Mouse (Mus musculus): ENCODE data around the gene Klf13.

Gene Klf13

GRCm38 (mm10) chr7:63887034-63887551 lies 51.6 kb downstream of the Klf13 start:
- peak; percentile 62 to 74 for DNase-seq

GRCm38 (mm10) chr7:63885025-63885424 lies 53.7 kb downstream of the Klf13 start:
- DNase-seq, result no peak

- no peak for DNase-seq
Measured at GRCm38 (mm10) chr7:63882739-63883138, 56.0 kb downstream of the Klf13 start.

- DNase-seq, result no peak
Measured at GRCm38 (mm10) chr7:63879583-63879982, 59.1 kb downstream of the Klf13 start.

- peak in 1 of 2 experiments; percentile 43 for DNase-seq
Measured at GRCm38 (mm10) chr7:63877610-63878009, 61.1 kb downstream of the Klf13 start.

- no peak for DNase-seq
Measured at GRCm38 (mm10) chr7:63876640-63877039, 62.1 kb downstream of the Klf13 start.

- no peak for DNase-seq
Measured at GRCm38 (mm10) chr7:63875686-63876085, 63.0 kb downstream of the Klf13 start.

- no peak for DNase-seq
Measured at GRCm38 (mm10) chr7:63873880-63874279, 64.8 kb downstream of the Klf13 start.

GRCm38 (mm10) chr7:63871698-63872097 lies 67.0 kb downstream of the Klf13 start:
- DNase-seq, result no peak

GRCm38 (mm10) chr7:63868356-63868918 lies 70.3 kb downstream of the Klf13 start:
- no peak for DNase-seq

- DNase-seq, result no peak
Measured at GRCm38 (mm10) chr7:63865911-63866310, 72.8 kb downstream of the Klf13 start.

- DNase-seq, result no peak
Measured at GRCm38 (mm10) chr7:63863046-63863445, 75.7 kb downstream of the Klf13 start.

- peak; percentile 32 to 47 for DNase-seq
Measured at GRCm38 (mm10) chr7:63861123-63861522, 77.6 kb downstream of the Klf13 start.

GRCm38 (mm10) chr7:63858571-63859152 lies 80.1 kb downstream of the Klf13 start:
- DNase-seq, result peak; percentile 96 to 97

- no peak for DNase-seq
Measured at GRCm38 (mm10) chr7:63857771-63858417, 80.8 kb downstream of the Klf13 start.

GRCm38 (mm10) chr7:63855283-63855682 lies 83.4 kb downstream of the Klf13 start:
- DNase-seq, result peak; percentile 88 to 94

GRCm38 (mm10) chr7:63851841-63852533 lies 86.7 kb downstream of the Klf13 start:
- DNase-seq, result peak; percentile 43 to 54

Measured in kidney, postnatal 36 days (tissue).